Mouse (Mus musculus) adipocyte (in vitro differentiated cells): ENCODE data around the gene Cenpp.
"Not testable (repeated sequence)": the region's sequence is repeated elsewhere in the genome, so short reads cannot be mapped to it uniquely, and the experiment has no call there.

Source experiments
- DNase-seq: peaks from one replicate; pipeline ENCODE4 v3.0.0-alpha.2; 2016; ENCODE audit warnings: low spot score

Gene Cenpp

DNA sequence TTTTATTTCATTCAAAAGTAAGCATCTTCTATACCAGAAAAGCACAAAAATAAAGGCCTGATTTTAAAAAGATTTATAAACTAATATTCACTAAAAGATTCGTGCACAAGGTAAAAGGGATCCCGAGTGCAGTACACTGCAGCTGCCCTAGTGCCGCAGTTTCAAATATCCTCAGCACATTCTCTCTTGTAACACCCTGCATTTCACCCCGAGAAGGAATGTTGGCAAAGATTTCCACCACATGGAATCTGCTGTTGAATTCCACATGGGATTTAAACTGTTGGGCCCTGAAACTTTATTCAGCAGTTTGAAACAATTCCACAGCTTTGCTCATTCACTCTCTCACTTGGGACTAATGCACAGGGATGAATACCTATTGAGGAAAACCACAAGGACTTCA lies 44.9 kb downstream of the Cenpp start, which contains the start of gene Ogn:
TSS of gene Ogn (plus strand) at position 333 of the 400 bp plus-strand sequence.
- DNase-seq: peak; percentile 71

DNA sequence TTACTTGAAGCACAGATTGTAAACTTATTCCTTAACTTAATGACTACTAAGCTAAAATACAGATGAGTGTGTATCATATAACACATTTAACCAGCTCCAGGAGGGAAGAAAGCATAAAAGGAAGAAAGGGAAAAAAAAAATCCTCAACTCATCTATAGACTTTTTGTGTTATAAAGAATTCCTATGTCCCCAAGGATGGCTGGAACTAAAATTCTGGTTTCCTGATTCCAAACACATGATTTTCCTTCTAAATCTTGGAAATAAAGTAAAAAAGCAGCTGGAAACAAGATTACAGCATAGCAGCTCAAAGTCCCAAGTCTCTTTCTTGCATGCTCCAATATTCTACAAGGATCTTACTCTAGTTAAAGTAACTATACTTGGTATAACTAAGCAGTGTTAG lies 49.0 kb downstream of the Cenpp start:
- no peak for DNase-seq

DNA sequence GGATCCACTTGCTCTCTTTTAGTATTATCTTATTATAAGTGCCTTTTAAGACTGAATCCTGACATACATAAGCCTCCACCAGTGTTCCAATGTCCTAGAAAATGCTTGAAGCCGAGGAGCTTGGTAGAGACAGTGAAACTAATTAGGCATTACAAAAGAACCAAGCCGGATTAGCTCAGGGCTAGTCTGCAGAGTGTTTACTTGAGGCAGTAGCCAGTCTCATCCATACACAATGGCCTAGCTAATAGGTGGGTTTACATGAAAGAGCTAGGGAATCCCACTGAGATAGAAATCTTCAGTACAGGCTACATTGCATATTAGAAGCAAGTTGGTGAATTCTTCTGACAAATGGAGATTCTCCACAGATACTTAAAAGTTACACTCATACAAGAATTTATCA lies 50.0 kb downstream of the Cenpp start:
- DNase-seq: not testable (repeated sequence)

DNA sequence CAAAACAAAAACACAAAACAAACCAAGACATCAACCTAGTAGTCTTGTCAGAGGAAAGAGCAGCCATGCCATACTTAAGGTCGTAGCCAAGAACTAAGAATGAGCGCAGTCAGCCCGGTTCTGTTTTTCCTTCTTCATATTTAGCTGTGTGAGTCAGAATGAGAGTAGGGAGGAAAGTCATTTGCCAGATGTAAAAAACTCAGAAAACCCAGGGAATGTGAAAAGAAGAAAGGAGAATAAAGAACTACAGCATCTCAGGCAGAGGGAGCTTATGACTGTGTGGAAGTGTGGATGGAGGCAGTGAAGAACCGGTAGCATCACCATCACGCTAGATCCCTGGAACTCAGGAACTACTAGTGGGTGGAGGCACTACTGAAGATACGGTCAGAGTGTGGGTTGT lies 66.5 kb downstream of the Cenpp start:
- peak; percentile 33 for DNase-seq

DNA sequence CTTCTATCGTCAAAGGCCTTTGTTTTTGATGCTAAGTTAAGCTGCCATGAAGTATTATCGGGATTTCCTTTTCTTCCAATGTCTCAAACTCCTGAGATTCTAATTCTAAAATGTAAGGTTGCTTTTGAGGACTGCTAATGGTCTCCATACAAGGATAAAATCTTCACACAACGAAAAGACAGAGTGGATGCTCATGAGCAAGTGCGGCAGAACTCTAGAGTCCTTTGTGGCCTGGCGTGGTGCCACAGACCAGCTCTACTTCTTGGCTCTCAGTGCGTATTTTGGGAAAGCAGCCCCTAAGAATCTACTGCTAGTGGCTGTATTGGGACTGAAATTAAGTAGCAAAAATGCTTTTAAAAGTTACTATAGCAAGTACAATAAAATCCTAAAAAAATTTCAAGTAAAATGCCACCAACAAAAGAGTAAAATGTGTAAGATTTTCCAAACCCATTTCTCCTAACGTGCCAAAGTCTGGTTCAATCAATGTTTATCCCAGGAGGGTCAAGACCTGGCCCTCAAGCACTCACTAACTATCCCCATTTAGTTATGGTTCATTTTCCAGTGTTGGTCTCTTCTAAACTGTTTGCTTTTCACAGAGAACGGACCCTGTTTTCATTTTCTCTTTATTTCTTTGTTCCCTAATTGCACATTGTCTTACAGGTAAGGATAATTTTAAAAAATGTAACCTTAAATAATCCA lies 68.1 kb downstream of the Cenpp start:
- peak; percentile 62 for DNase-seq

DNA sequence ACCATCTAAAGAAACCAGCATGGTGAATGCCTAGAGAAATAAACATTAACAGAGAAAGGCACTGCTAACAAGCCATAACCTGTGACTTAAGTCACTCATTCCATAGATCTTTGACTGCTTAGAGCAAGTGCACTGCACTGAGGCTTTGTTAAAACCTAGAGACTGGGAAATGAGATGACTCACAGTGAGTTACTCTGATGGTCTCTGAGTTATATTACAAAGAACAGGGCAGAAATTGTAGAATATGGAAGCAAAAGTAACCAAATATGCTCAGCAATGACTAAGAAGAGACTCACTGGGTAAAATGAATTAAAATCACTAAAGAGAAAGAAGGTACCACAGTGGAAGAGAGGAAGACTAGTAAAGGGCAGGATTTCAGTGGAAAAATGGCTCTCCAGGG lies 68.7 kb downstream of the Cenpp start:
- DNase-seq: no peak

DNA sequence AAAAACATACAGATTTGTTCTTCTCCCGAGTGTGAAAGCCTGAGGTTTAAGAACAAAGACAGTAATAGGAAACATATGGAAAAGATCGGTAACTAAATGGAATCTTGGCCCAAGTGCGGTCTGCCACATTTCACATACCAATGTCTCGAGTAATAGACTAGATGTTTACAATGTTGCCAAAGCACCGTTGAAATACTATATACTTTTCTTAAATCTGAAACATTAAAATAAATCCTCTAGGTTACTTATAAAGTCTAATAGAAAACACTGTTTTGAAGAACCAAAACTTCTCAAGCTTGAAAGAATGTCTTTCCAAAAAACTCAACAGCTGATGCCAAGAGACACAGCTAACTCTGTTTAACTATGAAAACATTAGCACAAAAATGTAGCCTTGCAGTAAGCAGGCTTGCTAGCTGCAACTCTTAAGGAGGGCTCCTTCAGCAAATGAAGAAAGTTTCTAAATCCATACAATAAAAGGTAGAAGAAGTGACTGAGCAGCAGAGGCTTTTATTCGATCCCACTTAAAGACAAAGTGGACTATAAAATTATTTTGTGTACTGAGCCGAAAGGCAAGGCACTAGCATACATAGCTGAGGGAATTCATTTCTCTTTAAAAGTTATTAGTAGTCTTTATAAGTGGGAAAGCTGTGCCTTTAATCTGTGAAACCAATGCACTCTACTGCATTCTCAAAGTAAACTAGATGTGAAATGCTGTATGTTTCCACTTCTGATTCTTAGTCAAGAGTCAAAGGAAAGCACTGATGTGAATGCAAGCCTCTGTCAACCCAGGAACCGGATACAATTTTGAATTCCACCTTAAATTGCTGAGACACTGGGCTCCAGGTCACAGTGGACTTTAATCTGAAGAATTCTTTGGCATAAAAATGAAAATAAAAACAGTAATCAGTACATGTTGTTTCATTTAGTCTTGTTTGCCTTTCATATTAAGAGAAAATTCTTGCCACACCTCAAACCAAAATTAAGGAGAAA lies 70.7 kb downstream of the Cenpp start, which contains the start of gene Omd:
TSS of gene Omd (plus strand) at position 922 of the 990 bp plus-strand sequence.
- DNase-seq: peak; percentile 65

DNA sequence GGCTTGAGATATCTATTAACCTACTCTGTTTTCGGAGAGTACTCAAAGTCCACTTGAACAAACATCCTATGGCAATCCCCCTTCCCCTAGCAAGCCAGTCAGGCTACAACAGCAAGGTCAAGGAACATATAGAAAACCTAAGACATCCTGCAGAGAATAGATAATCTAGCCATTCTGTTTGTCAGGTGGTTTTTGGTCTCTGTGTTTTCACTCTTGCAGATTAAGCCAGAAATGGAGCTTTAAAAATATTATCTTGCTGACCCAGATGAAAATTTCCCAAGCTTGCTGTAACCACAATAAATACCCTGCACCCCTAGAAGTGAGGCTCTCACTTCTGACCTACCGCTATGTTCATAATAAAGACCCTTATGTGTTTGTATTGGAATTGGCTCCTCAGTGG lies 81.2 kb downstream of the Cenpp start:
- no peak for DNase-seq

DNA sequence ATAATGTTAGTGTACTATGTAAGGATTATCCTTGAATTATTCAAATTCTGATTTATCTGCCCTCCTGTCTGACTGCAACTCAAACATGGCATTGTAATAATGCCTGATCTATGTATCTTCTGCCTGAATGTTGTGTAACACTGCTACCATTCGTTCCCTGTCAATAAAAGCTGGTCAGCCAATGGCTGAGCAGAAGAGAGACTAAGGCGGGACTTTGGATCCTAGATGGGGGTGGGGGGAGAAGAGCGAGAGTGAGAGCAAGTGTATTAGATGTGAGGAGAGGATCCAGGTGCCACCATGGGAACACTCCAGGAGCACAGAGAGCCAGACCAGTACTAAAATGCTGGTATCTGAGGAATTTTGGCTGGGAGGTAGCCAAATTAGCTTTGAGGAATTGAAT lies 82.2 kb downstream of the Cenpp start:
- peak; percentile 27 for DNase-seq

DNA sequence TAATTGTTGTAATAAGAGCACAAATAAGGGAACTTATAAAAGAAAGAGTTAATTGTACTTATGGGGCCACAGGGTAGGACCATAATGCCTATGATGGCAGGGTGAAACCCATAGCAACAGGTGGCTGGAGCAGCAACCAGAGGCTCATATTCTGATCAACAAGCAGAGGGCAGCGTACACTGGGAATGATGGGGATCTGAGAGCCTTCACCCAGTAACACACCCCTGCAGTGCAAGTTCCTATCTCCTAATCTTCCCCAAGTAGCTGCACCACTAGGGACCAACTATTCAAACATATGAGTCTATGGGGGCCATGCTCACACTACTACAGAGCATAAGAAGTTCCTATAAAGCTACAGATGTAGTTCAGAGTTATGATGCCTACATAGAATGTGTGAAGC lies 88.2 kb downstream of the Cenpp start:
- DNase-seq: no peak

DNA sequence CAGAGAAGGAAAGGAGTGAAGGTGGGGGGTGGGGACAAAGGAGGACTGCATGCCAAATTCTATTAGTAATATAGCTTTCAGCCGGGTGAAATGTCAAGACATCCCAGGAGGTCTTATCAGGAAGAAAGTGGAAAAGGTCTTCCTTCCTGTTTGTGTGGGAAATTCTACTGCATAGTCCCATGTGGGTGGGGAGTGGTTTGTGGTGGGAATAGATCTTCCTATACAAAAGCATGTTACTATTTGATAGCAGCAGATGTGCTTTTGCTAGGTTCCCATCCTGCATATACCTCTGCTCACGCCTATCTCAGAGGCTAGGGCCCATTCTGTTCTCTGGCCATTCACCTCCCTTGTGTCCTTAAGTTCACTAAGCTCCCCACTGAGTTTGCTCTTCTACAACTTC lies 91.7 kb downstream of the Cenpp start:
- peak; percentile 48 for DNase-seq

DNA sequence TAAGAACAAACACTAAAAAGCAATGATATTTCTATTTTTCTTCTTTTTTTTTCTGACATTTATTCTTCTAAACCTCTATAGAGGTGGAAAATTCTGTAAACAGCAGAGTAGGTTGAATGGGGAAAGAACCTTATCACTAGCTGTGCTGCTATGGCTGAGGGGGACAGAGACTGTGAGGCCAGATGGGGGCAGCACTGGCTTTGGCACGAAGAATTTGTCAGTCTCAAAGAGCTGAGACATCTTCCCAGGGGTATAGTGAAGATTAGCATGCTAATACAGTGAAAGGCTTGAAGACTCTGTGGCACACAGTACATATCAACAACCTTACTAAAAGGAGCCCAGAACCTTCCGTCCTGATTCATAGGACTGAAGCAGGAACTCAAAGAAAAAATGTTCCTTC lies 93.4 kb downstream of the Cenpp start:
- DNase-seq: peak; percentile 51

DNA sequence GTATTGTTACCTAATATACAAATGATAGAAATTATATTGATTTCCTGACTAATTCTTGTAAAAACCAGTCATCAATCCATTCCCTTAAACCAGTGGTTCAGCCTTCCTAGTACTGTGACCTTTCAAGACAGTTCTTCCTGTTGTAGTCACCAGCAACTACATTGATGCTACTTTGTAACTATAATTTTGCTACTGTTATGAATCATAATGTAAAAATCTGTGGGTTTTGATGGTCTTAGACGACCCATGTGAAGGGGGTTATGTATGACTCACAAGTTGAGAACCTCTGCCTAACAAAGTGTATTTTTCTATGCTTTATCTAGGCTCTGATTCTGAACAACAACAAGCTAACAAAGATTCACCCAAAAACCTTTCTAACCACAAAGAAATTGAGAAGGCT lies 95.7 kb downstream of the Cenpp start:
- no peak for DNase-seq

DNA sequence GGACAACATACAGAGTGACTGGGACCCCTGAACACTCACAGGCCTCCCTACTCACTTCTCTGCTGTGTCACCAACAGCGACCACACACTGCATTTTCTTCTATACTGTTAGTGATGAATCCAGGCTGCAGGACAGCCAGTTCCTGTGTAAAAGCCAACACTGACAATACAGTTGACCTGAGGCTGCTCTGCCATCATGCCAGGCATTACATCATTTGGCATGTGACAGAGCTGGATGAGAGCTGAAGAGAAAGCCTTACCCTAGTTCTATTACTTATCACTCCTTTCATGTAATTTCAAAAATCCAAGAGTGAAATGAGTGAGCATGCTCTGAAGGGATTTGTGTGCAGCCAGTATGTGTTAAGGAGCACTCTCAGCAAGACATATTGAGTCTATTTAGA lies 96.4 kb downstream of the Cenpp start:
- DNase-seq: peak; percentile 86

DNA sequence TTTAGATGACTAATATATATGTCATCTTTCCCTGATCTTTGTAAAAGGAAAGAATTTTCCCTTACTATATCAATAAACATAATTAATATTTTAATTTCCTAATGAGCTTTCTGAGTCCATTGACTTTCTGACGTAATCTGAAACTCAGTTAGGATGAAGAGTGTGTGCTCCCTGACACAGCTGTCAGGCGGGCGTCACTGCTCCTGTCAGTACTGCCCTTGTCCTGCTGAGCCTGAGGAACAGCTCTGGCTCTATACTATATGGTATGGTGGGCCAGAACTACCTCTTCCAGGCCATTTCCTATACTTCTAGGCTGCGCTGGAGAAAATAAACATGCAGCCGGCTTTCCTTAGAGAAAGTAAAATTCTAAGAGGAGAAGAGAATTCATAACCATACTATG lies 98.1 kb downstream of the Cenpp start:
- no peak for DNase-seq

DNA sequence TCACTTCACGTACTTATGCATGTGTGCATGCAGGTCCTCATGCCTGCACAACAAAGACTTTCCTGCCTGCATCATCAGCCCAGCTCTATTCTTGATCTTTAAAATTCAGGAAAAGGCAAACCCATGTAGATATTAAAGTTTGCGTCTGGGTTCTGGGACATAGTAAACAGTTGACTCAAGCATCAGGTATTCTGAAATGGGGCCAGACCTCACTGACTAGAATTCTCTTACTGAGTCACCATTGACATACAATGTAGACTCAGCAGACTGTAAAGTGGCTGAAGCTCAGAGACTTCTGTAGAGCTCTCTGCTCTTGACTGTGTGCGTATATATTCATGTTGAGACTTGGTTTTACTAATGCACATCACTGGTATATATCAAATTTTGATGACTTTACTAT lies 103.0 kb downstream of the Cenpp start:
- no peak for DNase-seq

DNA sequence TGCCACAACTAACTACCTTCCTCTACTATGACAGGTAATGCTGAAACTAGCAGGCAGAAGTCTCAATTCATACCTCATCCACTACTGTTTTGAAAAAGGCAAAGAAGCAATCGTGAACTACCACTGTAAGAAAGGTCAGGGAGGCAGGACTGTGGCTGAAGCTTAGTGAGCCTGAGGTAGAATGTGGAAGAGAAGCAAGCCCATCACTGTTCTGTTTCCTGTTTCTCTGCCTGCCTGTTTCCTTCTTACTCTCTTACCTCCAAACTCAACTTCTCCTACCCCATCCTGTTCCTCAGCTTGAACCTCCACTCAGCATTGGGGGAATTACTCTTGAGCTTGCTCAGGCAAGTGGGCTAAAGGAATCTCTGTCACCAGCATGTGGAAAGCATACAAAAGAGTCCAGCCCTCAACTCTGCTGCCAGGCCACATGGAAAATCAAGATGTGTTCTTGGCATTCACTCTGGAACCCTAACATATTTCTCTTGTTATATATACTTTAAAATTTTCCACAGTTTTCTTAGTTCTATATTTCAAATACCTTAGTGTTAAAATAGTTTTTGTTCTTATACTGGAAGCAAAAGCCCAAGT lies 104.9 kb downstream of the Cenpp start:
- peak; percentile 64 for DNase-seq

DNA sequence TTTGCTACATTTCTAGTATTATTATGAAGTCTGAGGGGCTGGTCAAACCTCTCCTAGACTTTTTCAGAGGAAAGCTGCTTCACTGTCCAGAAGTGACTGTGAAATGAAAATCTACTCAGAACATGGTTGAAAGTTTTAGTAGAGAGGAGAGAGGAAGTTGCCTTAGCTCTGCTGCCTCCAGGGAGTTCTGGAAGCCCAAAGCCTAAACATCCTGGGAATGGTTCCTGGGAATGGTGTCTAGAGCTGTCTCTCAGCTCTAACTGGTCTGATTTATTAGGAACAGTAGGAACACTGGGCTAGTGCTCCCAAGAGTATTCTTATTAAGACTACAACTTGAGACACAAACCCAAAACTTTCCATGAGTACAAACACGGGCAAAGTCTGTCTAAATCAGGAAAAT lies 106.1 kb downstream of the Cenpp start:
- DNase-seq: peak; percentile 92

DNA sequence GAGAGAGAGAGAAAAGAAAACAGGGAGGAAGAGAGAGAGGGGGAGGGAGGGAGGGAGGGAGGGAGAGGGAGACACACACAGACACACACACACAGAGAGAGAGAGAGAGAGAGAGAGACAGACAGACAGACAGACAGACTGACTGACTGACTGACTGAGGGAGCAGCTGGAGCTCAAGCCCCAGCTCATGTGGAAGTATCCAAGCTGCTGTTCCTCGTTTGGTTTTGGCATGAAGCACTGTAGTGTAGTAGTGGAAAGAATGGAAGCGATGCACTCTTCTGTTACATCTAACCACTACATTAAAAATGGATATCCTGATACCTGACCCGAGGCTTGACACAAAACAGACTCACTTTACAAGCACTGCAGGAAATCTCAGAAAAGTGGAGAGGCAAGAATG lies 106.9 kb downstream of the Cenpp start:
- peak; percentile 61 for DNase-seq

DNA sequence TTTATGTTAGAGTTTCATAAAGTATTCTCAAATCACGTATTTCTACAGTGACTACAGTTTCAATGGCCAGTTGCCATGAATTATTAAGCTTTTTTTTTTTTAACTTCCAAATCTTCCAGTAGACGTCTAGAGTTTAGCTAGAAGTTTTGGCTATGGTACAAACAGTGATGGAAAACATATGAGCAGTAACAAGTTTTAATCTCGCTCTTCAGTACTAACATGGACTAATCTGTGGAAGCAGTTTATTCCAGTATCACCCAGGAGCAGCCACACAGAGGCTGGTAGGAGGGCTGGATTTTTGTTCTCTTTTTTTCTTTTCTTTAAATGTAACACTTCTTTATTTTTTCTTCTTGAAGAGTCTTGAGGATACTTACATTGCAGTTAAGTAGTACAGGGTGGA lies 108.3 kb downstream of the Cenpp start, which contains the start of gene Aspn:
TSS of gene Aspn (plus strand) at position 165 of the 400 bp plus-strand sequence.
- DNase-seq: peak; percentile 82

DNA sequence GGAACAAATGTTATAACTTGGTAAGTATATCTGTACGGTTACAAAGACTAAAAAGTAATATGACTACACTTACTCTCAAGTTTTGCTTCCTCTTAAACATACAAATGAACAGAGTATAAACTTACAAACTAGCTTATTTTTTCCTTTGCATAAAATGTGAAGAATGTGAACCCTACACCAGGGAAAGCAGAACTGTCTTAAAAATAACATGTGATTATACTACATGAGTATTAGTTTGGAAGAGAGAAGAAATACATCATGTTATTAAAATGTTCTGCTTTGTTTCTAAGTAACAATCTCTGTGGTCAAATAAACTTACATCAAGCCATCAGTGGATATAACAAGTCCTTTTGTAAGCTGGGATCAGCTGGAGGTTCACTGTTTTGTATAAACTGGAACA lies 113.9 kb downstream of the Cenpp start:
- no peak for DNase-seq

DNA sequence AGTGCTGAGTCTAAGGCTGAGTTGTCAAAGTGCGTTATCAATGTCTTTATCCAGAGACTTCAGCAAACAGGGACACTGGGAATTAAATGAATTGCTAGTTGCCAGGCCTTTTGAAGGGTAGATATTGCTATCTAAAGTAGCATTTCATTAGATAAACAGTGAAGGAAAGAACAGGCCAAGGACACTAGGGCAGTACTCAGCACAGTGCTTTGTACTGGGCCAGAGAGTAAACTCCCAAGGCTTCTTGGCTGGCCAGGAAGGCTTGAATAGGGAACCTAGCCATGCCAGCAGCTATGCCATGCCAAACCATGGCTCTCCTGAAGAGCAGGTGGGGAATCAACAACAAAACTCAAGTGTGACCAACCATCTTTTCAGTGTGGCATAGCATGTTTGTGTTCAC lies 115.6 kb downstream of the Cenpp start:
- no peak for DNase-seq

DNA sequence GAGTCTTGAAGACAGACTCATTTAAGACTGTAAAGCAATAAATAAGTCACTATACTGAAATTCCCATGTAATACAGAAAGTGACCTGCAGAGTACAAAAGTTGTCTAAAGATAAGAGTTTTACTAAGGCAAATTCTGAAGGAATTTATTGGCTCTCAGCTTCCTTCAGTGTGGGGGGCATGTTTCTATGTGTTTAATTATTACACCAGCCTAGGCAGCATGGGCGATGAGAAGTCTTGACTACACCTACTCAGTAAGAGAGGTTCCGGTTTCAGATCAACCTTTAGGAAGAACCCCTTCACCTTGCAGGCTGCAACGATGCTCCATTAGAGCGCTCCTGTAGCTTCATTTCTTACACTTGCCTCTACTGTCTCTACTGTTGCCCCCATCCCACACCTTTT lies 121.9 kb downstream of the Cenpp start:
- DNase-seq: no peak
